In genomic region chr6:85332351-85332999, GRCm38 (mm10) we compare ENCODE assay signal across 1 mouse cellular context.
TF ChIP-seq lines count a peak whose summit lies in the region.

No protein-coding gene starts in this region.

TF ChIP-seq in CH12.LX, 34 proteins besides CTCF, POLR2A, EP300 and RAD21 (continued from another document):
- TF ChIP-seq MAFK (IDR thresholded peaks at IDR 0.05; ENCODE audit: insufficient replicate concordance, low read length): no peak
- no peak for TF ChIP-seq RCOR1 (conservative IDR thresholded peaks at IDR 0.05; ENCODE audit: low read depth, low read length)
- TF ChIP-seq SIN3A (IDR thresholded peaks at IDR 0.05; ENCODE audit: low read length): no peak
- no peak for TF ChIP-seq ETS1 (conservative IDR thresholded peaks at IDR 0.05; ENCODE audit: low read depth, low read length)
- peak; percentile 29; the same call in 1 of the 2 replicates for TF ChIP-seq MXI1 (IDR thresholded peaks at IDR 0.05; ENCODE audit: low read depth, low read length)
- TF ChIP-seq USF2 (conservative IDR thresholded peaks at IDR 0.05; ENCODE audit: low read depth, low read length): no peak
